Mouse (Mus musculus) lung, postnatal 0 days (tissue): ENCODE measurements around the gene Treh. TPM values are rescaled to one million over a fixed set of nuclear protein-coding genes. Genes with fewer than 3 reads are reported as not detected.
A peak's percentile ranks its signal among the peaks of the same experiment; 100 is the strongest.

Experiments used
- ATAC-seq: fragments of 200-750 bp; cut with Nextera tagmentation; 2 replicates; pipeline ENCODE4 v1.8.0; 2017; ENCODE audit warnings: moderate library complexity
- DNase-seq: peaks from one replicate; pipeline ENCODE4 v3.0.0-alpha.2; 2016; ENCODE audit warnings: low spot score
- H3K27ac ChIP-seq: fragments of 300-500 bp; sonication (generic); 2 replicates; pipeline ENCODE4 v1.5.1; 2014; ENCODE audit warnings: antibody characterized with exemption, mild to moderate bottlenecking, low read length, mixed read lengths
- H3K27me3 ChIP-seq: fragments of 300-500 bp; sonication (generic); replicated peaks from 2 replicates; pipeline ENCODE4 v1.6.1; 2014; ENCODE audit warnings: low read length, mixed read lengths; ENCODE audit not compliant: insufficient read depth
- H3K36me3 ChIP-seq: fragments of 300-500 bp; sonication (generic); 2 replicates; pipeline ENCODE4 v1.6.1; 2014; ENCODE audit warnings: low read length, mixed read lengths; ENCODE audit not compliant: insufficient read depth
- H3K4me1 ChIP-seq: fragments of 300-500 bp; sonication (generic); 2 replicates; pipeline ENCODE4 v1.6.1; 2014; ENCODE audit warnings: antibody characterized with exemption, low read depth, low read length, mixed read lengths; ENCODE audit not compliant: insufficient read depth
- H3K4me2 ChIP-seq: fragments of 300-500 bp; sonication (generic); replicated peaks from 2 replicates; pipeline ENCODE4 v1.6.1; 2014; ENCODE audit warnings: low read depth, mild to moderate bottlenecking, low read length, moderate library complexity, mixed read lengths
- H3K4me3 ChIP-seq: fragments of 300-500 bp; sonication (generic); 2 replicates; pipeline ENCODE4 v1.5.1; 2014; ENCODE audit warnings: low read depth, low read length
- H3K9ac ChIP-seq: fragments of 300-500 bp; sonication (generic); replicated peaks from 2 replicates; pipeline ENCODE4 v1.6.1; 2014; ENCODE audit warnings: low read depth, mild to moderate bottlenecking
- H3K9me3 ChIP-seq: fragments of 300-500 bp; sonication (generic); 2 replicates; pipeline ENCODE4 v1.6.1; 2016; ENCODE audit warnings: low read length, mixed read lengths
- CTCF ChIP-seq: IDR thresholded peaks from 2 replicates; pipeline ENCODE4 v1.5.1; 2016; ENCODE audit warnings: antibody characterized with exemption, mild to moderate bottlenecking
- EP300 ChIP-seq: IDR thresholded peaks from 2 replicates; pipeline ENCODE4 v1.6.1; 2016; ENCODE audit warnings: antibody characterized with exemption, mild to moderate bottlenecking, control low read depth
- WGBS: fragments of 180-500 bp; shearing (Covaris S2); extraction: QIAGEN DNeasy Blood & Tissue Kit; methylation state at CpG from one replicate; pipeline ENCODE4 v1.1.7; 2014; 5-methylcytosine and 5-hydroxymethylcytosine counted together
- polyA plus RNA-seq: library from polyadenylated mRNA; unstranded; fragments of >200 nt; fragmentation: Nextera tagmentation; extraction: Ambion mirVana; gene quantifications from 2 replicates; pipeline ENCODE4 v1.2.1, GENCODE M21; 2015

The Treh gene
- polyA plus RNA-seq, 1 experiment from 2014 or later, result not detected

GRCm38 (mm10) chr9:44708429-44708765 lies 35.4 kb downstream of the Treh start:
- Histone ChIP-seq H3K4me1 (no peaks in the 10 kb centered on the region), H3K4me3 (peak overlapping the region; percentile 41), H3K9me3 (no peaks in the 10 kb centered on the region), H3K27ac (no peak overlapping the region), H3K4me2 (peak overlapping the region; percentile 68), H3K27me3 (no peaks in the 10 kb centered on the region), H3K9ac (peak overlapping the region; percentile 29), H3K36me3 (no peaks in the 10 kb centered on the region; the same call in 1 of the 2 replicates)
- 13% methylated on average over 24 of the region's 24 CpGs for WGBS
- DNase-seq (peak; percentile 81), ATAC-seq (peak; percentile 80)
- peak; percentile 47 for TF ChIP-seq CTCF
- TF ChIP-seq EP300, result no peak

DNA sequence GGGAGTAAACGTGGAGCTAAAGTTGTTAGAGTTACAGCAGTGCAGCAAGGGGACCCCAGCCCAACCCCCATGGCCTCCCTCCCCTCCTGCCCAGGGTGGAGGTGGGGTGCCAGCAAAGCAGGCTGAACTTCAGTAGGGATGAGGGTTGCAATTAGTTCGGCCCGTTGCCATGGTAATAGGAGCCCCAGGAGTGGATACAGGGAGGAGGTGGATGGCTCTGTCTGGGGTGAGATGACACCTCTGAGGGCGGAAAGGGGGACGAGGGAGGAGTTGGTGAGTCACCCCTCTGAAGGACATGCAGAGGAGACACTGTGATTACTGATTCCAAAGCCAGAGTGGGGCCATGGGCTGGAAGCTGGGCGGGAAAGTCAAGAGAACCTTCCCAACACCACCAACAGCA lies 35.9 kb downstream of the Treh start:
- Histone ChIP-seq H3K4me2 (peak overlapping the region; percentile 68), H3K36me3 (no peaks in the 10 kb centered on the region; the same call in 1 of the 2 replicates), H3K27me3 (no peaks in the 10 kb centered on the region), H3K9ac (peak overlapping the region; percentile 29; the same call in 1 of the 2 replicates), H3K4me3 (peak overlapping the region; percentile 41; the same call in 1 of the 2 replicates), H3K27ac (no peak overlapping the region), H3K4me1 (no peaks in the 10 kb centered on the region), H3K9me3 (no peaks in the 10 kb centered on the region)
- TF ChIP-seq CTCF (no peak), EP300 (no peak)
- 42% methylated on average over 6 of the region's 6 CpGs for WGBS
- ATAC-seq, result peak; percentile 32
- DNase-seq, result peak; percentile 46

GRCm38 (mm10) chr9:44709600-44709999 lies 36.6 kb downstream of the Treh start:
- peak; percentile 46 for DNase-seq
- Histone ChIP-seq H3K36me3 (no peaks in the 10 kb centered on the region; the same call in 1 of the 2 replicates), H3K9me3 (no peaks in the 10 kb centered on the region)

GRCm38 (mm10) chr9:44710213-44710612 lies 37.2 kb downstream of the Treh start:
- H3K36me3 ChIP-seq, result peaks cover 2% of the 10 kb centered on the region; the same call in 1 of the 2 replicates
- no peaks in the 10 kb centered on the region for H3K9me3 ChIP-seq
- no peak overlapping the region for H3K4me3 ChIP-seq
- no peak for ATAC-seq
- H3K4me1 ChIP-seq, result no peaks in the 10 kb centered on the region
- no peaks in the 10 kb centered on the region for H3K27me3 ChIP-seq
- H3K9ac ChIP-seq, result no peak overlapping the region
- H3K4me2 ChIP-seq, result no peak overlapping the region
- 85% methylated on average over 5 of the region's 5 CpGs for WGBS
- no peak for TF ChIP-seq CTCF
- TF ChIP-seq EP300, result no peak
- no peak for DNase-seq
- no peak overlapping the region for H3K27ac ChIP-seq

More at GRCm38 (mm10) chr9:44709600-44709999, 36.6 kb downstream of the Treh start:
- 65% methylated on average over 2 of the region's 2 CpGs for WGBS
- H3K27ac ChIP-seq, result no peak overlapping the region
- ATAC-seq, result no peak
- no peak for TF ChIP-seq EP300
- TF ChIP-seq CTCF, result peak; percentile 79
- H3K4me1 ChIP-seq, result no peaks in the 10 kb centered on the region
- H3K9ac ChIP-seq, result no peak overlapping the region
- no peak overlapping the region for H3K4me2 ChIP-seq
- H3K4me3 ChIP-seq, result no peak overlapping the region
- H3K27me3 ChIP-seq, result no peaks in the 10 kb centered on the region

- H3K27ac ChIP-seq, result no peak overlapping the region
- H3K4me2 ChIP-seq, result no peak overlapping the region
- ATAC-seq, result peak; percentile 16; the same call in 1 of the 2 replicates
Observed at GRCm38 (mm10) chr9:44711602-44712001, 38.6 kb downstream of the Treh start.

DNA sequence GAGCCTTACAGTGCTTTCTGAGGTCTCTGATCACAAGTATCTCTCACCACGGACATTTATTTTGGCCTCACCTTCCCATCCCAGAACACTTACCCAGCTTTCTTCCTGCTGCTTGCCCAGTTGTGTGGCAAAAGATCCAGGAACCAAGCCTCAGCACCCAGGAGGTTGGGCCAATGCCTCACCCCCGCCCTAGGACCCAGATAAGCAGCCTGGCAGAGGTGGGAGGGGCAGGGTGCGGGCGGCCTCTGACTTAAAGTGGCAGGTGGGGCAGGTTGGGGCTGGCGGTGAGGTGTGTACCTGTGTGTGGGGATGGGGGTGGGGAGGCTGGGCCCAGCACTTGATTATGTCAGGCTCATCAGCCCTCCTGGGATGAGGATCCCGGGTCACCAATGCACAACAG lies 40.0 kb downstream of the Treh start:
- 78% methylated on average over 6 of the region's 6 CpGs for WGBS
- H3K36me3 ChIP-seq, result 0 out of 2 replicates have a peak, but pooled peaks cover 9% of the 10 kb centered on the region
- H3K27ac ChIP-seq, result no peak overlapping the region
- no peak overlapping the region for H3K4me2 ChIP-seq
- ATAC-seq (0 out of 2 replicates have a peak, but pooled peaks have one; percentile 47), DNase-seq (peak; percentile 53)
- no peak overlapping the region for H3K9ac ChIP-seq
- no peaks in the 10 kb centered on the region for H3K9me3 ChIP-seq
- TF ChIP-seq EP300 (no peak), CTCF (no peak)
- H3K4me1 ChIP-seq, result no peaks in the 10 kb centered on the region
- H3K27me3 ChIP-seq, result no peaks in the 10 kb centered on the region
- H3K4me3 ChIP-seq, result no peak overlapping the region

More at GRCm38 (mm10) chr9:44711602-44712001, 38.6 kb downstream of the Treh start:
- no peak overlapping the region for H3K4me3 ChIP-seq
- H3K4me1 ChIP-seq, result no peaks in the 10 kb centered on the region
- TF ChIP-seq EP300, result no peak
- no peak for TF ChIP-seq CTCF
- 0 out of 2 replicates have a peak, but pooled peaks cover 9% of the 10 kb centered on the region for H3K36me3 ChIP-seq
- H3K27me3 ChIP-seq, result no peaks in the 10 kb centered on the region
- 64% methylated on average over 17 of the region's 17 CpGs for WGBS
- no peak overlapping the region for H3K9ac ChIP-seq
- DNase-seq, result peak; percentile 32
- no peaks in the 10 kb centered on the region for H3K9me3 ChIP-seq

DNA sequence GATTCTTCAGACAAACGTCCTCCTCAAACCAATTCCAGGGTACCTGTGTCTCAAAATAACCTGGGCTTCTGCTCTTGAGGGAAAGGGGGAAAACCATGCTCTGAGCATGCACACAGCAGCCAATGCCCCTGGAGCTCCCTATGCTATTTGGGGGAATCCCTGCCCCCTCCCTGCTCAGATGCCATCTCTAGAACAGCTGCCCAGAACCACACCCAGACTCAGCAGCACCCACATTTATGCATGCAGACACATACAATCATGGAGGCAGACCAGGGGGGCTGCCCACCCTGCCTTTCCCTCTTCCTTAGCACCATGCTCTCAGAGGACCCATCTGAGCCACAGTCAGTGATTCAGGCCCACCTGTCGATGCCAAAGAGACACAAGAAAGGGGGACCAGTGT lies 40.5 kb downstream of the Treh start:
- Histone ChIP-seq H3K4me3 (no peak overlapping the region), H3K9me3 (no peaks in the 10 kb centered on the region), H3K9ac (no peak overlapping the region), H3K27ac (no peak overlapping the region), H3K36me3 (0 out of 2 replicates have a peak, but pooled peaks cover 9% of the 10 kb centered on the region), H3K27me3 (no peaks in the 10 kb centered on the region), H3K4me1 (no peaks in the 10 kb centered on the region), H3K4me2 (no peak overlapping the region)
- no peak for DNase-seq
- no peak for TF ChIP-seq CTCF
- TF ChIP-seq EP300, result no peak
- ATAC-seq, result no peak
- 68% methylated on average over 2 of the region's 2 CpGs for WGBS
